Mouse (Mus musculus): ENCODE results near the gene Mrtfb. TPM values are rescaled to one million over a fixed set of nuclear protein-coding genes. Genes with fewer than 3 reads are reported as not detected.
A peak's percentile ranks its signal among the peaks of the same experiment; 100 is the strongest.

Gene Mrtfb
- total RNA-seq (2021) = 10 to 100 TPM; 36.2 to 36.5 TPM
- long read RNA-seq, experiment 1, partial matches to known transcripts = 4 of 9 reads
- long read RNA-seq, experiment 1, other reads (novel, unspliced or antisense) = 5 of 9 reads
- long read RNA-seq, experiment 2, partial matches to known transcripts = 1 of 6 reads
- long read RNA-seq, experiment 2, other reads (novel, unspliced or antisense) = 5 of 6 reads

DNA sequence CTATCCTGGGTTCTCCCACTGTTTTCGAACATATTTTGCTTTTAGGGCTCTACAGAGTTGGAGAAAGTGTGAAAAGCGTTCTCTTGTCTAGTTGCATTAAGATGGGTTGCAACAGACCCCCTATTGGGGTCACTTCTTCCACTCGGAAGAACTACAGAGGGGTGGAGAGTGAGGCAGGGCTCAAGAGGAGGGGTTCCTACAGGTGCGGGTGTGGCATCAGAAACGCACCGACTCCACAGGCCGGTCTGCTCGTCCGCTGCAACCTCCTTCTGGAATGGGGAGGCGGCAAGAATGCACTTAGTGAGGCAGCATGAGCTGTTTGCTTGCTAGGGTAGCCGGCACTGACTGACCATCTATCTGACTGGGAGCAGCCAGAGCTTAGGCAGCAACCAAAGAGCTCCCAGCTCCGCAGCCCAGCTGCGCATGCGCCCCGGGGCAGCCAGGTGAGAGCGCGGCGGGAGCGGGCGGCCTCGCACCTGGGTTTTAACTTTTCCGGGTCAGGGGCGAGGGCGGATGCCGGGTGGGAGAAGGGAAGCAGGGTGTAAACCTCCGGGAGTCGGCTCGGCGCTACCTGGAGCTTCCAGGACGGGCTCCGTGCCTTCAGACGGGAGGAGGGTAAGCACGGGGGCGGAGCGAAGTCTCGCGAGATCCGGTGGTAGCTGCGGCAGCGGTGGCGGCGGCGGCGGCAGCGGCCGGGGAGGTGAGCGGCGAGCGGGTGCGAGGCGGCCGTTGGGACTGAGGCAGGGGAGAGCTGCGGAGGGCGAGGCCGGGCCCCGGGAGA lies at the start of gene Mrtfb:
Gene Mrtfb (plus strand): TSS at position 627 of the 781 bp plus-strand sequence.
- DNase-seq = peak; percentile 93 to 94
- intact Hi-C loops (cut with DNase I) = loop anchor here (2.0 to 5.0 kb wide), 2 partner anchors 64 to 103 kb away; no protein-coding TSS in a partner anchor

DNA sequence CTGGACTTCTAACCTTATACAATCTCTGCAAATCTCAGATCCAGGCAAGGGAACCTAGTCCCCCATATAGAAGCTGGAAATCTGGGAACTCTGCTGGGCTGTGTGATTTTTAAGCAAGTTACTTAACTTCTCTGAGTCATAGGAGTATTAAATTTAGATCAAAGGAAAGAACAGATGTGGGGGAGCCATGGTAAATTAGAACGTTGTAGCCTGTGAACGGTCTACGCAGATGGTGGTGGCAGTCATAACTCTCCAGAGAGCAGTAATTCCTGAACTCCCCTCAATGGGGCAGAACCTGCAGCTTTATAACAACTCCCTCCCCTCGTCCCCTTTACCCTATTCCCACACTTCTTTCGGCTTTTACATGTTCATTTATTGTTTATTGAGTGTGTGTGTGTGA lies 48.6 kb upstream of the Mrtfb start:
- intact Hi-C loops (cut with DNase I) = no loop called here
- no peak for DNase-seq

DNA sequence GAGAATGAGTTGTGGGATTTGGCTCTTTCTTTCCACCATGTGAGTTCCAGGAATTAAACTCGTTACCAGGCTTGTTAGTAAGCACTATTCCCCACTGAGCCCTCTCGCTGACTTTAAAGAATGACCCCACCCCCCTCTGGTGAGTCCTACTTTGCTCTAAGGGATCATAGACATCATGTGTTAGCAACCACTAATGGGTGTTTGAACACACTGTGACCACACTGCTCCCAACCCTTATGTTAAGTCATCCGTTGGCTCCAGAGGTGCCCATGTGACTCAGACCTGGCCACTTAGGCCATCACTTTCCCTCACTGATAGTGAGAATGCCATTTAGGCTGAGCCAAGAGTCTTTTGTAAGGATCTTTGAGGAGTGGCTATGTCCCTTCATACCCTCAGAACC lies 48.2 kb upstream of the Mrtfb start:
- no peak for DNase-seq
- intact Hi-C loops (cut with DNase I) = no loop called here

DNA sequence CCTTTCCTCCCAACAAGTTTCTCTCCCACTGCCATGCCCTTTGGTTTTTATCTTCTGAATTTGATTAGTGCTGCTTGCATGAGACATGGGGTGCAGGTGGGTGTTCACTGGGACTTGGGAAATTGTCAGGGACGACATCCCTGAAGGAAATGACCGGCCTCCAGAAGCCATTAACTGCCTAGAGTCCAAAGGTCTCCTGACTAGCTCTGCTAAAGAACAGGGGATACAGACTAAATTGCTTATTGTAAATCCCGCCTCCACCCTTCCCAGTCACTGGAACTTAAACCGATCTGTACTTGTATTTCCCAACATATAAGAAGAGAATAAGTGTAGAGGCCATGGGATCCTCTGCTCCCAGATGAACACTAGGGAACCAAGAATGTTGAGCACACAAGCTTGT lies 43.5 kb upstream of the Mrtfb start:
- no peak for DNase-seq
- intact Hi-C loops (cut with DNase I) = no loop called here

DNA sequence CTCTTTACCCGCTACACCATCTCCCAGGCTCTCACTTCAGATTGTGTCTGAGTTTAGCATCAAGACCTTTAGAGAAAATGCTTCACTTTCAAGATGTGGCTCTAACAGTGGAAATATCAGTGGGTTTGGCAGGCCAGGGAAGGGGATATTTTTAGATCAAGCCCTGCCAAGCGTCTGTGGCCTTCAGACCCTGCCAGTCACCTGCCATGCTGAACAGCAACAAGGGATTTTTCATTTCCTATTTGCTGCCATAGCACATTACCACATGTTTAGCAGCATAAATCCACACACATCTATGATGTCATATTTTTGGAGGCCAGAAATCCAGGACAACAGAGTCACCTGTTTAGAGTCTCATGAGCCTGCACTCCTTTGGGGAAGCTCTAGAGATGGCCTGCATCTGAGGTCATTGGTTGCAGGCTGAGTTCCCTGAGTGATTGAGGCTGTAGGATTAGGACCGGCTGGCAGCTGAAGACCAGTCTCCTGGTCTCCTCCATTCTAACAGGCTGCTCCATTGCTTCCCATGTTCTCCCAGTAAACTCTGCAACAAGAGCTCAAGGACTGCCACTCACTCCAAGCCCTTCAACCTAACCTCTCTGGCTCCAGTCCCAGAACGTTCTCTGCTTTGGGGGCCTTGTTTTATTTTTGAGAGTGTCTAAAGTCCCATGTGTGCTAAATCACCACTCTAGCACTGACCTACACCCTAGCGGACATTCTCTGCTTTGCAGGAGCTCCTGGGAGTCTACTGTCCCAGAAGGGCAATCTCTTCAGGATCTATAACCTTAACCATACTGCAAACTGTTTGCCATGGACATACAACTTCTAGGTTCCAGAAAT lies 39.9 kb upstream of the Mrtfb start:
- intact Hi-C loops (cut with DNase I) = loop anchor here (5.0 kb wide), 1 partner anchor 54 kb away; no protein-coding TSS in a partner anchor
- peak; percentile 22 to 48 for DNase-seq

DNA sequence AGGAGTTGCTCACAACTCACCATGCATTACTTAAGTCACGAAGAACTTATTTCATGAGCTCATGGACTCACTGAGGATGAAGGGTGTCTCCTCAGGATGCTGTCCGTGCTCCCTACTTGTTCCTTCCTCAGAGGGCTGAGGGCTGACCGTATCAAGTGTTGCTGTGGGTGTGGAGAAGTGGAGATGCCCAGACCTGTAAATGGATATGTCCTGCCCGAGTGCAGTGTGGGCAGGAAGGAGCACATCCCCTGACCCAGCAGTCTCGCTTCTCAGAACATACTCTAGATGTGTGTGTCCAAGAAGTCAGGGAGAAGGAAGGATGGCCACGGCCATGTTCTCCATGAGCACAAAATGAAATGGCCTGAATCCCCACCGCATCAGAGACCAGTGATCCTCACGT lies 38.3 kb upstream of the Mrtfb start:
- DNase-seq = no peak
- intact Hi-C loops (cut with DNase I) = loop anchor here (5.0 kb wide), 1 partner anchor 56 kb away; no protein-coding TSS in a partner anchor

DNA sequence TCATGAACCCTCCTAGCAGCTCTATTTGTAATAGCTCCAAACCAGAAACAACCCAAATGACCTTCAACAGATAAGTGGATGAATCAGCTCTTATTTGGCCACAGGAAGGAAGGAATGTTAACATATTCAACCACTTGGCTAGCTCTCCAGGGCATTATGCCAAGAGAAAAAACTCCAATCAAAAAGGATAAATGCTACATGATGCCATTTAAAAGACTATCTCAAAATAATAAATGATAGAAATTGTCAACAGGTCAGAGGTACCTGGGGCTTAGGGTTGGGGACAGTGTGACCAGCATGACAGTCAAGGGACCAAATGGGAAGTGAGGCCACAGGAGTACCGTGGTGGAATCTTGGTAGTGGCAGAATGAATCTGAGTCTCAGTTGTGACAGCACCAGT lies 34.8 kb upstream of the Mrtfb start:
- intact Hi-C loops (cut with DNase I) = no loop called here
- DNase-seq = no peak

DNA sequence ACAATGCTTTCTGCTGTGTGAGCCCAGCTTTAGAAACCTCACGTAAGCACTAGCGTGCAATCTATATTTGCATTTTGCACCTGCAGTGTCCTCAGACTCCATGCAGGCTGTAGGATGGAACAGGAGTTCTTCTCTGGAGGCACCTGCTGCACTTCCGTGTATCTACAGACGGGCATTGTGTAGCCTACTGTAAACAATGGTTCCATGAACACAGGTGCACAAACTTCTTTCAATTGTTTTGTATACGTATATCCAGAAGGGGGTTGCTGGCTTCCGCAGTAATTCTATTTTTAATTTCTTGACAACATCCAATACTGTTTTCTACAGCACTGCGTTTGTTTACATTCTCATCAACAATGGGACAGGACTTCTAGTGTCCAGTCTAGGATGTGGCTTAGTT lies 24.2 kb upstream of the Mrtfb start:
- DNase-seq = no peak
- intact Hi-C loops (cut with DNase I) = loop anchor here (5.0 kb wide), 1 partner anchor 45 kb away; no protein-coding TSS in a partner anchor

DNA sequence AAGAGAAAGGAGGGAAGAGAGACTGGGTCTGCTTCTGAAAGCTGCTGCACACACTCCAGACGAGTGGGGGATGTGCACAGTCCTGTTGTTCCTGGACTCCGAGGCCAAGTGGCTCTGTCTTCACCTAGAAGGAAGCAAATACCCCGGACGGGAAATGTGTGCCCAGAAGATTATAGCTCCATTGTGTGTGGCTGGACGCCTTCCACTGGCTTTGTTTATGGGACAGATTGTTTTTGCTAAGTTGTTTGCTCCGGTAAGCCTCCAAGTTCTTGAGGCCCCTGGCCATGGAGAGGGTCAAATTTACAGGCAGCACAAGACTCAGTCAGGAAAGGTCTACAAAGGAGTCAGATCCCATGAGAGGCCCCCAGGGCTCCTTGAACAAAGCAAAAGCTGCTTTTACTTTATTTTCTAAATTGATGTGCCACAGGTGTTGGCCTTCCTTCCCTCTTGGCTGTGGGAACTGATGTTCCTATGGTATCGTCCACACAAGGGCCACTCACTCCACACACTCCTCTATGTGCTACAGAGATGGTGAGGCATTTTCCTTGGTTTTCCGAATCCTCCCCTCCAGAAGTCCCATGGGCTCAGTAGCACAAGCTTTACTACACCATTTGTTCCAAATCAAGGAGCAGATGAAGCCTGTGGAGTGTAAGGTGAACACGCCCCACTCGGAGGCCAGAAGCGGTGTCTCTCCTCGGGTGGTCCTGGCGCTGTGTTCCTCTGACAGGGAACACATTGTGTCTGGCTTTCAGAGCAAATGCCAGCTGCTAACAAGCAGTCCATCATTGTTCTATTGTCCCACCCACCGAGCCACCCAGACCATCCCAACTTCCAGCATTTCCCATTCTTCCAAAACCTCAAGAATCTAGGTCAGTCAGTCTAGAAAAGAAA lies 23.1 kb upstream of the Mrtfb start:
- intact Hi-C loops (cut with DNase I) = loop anchor here (5.0 kb wide), 1 partner anchor 46 kb away; no protein-coding TSS in a partner anchor
- peak; percentile 49 to 61 for DNase-seq

DNA sequence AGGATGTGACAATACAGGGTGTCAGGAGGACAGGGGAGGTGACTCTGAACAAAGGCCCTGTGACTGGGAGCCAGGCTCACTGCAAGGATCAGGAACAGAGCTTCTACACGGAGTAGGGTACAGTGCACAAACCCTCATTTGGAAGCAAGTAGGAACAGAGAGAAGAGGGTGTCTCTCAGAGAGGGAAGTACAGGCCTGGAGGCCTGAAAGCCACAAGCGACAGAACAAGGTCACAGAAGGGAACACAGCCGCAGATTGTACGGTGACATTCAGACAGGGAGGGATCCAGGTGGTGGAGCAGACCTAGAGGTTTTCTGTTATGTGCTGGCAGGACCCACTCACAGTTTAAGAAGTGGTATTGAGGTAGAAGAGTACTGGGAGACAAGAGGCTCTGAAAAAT lies 17.2 kb upstream of the Mrtfb start:
- intact Hi-C loops (cut with DNase I) = no loop called here
- no peak for DNase-seq

DNA sequence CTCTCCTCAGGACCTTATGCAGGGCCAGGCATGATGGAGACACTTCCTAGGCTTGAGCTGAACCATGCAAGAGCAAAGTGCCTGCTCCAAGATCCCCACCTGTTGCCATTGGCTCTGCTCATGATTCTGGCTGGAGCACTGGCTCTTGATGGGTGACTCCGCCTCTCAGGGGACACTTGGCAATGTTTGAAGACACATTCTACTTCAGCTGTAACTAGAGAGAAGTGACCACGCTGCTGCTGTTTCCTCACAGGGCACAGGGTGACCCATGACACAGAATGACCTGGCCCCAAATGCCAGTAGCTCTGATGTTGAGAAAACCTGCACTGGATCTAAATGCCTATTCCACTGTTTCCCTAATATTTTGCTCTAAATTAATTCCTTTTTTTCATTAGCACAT lies 16.7 kb upstream of the Mrtfb start:
- intact Hi-C loops (cut with DNase I) = no loop called here
- no peak for DNase-seq

DNA sequence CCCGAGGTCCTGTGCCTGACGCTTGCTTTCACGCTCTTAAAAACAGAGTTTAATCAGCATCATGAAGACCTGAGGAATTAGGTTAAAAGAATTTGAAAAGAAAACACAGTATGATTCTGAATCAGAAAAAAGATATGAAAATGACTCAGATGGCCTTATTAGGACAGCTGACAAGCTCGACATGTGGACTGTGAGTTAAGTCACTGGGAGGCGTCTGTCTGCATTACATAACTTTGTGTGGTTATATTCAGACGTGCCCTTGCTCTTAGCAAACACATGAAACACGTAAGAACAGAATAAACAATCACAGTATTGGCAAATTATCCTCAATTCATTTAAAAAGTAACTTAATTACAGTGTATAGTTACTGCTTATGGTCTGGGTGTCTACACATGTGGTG lies 16.0 kb upstream of the Mrtfb start:
- intact Hi-C loops (cut with DNase I) = no loop called here
- no peak for DNase-seq

DNA sequence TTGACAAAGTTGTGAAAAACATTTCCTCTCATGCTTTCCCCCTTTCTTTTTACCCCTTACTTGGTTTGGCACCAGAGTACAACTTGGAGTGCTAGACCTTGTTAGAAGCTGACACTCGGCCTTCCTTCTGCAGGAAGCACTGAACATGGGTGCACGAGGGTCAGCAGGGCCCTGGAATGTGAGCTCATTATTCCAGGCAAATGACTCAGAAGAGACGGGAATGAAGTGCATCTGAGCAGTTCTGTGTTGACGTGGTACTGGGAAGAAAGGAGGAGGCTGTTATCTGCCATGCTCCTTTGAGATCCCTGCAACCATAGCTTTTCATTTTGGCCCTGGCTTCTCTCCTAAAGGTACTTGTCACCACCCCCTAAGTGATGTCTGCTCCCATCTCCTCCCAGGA lies 10.6 kb upstream of the Mrtfb start:
- no peak for DNase-seq
- intact Hi-C loops (cut with DNase I) = no loop called here

DNA sequence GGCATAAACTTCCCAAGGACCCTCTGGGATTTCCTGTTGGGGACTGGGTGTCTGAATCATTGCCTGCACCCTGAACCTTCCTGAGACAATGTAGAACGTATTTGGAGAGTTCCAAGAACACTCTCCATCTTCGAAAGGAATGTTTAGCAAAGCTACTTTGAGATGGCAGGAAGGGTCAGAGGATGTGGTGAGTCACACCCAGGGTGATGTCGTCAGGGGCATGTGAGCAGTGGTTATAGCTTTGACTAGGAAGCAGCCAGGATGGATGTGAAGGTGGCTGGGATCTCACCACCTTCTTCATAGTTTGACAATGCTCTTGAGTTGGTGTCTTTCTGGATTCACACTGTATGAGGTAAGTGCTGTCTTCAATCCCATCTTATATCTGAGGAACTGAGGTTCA lies 9.4 kb upstream of the Mrtfb start:
- intact Hi-C loops (cut with DNase I) = no loop called here
- no peak for DNase-seq

DNA sequence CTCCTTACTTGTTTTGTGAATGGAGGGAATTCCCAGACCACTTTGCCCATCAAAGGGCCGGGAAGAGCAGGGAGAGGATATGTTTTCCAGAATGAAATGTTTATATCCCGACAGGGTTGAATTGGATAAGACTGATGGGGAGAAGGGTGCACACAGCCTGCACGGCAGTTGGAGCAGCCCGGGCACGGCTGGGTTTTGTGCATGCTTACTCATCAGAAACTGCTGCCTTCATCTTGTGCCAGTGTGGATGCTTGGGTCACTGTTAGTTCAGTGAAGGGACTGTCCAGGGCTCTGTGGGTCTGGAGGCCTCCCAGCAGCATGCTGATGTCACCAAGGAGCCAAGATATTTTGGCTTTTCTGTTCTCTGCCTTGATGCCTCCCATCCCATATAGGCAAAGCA lies 6.2 kb upstream of the Mrtfb start:
- no peak for DNase-seq
- intact Hi-C loops (cut with DNase I) = no loop called here

DNA sequence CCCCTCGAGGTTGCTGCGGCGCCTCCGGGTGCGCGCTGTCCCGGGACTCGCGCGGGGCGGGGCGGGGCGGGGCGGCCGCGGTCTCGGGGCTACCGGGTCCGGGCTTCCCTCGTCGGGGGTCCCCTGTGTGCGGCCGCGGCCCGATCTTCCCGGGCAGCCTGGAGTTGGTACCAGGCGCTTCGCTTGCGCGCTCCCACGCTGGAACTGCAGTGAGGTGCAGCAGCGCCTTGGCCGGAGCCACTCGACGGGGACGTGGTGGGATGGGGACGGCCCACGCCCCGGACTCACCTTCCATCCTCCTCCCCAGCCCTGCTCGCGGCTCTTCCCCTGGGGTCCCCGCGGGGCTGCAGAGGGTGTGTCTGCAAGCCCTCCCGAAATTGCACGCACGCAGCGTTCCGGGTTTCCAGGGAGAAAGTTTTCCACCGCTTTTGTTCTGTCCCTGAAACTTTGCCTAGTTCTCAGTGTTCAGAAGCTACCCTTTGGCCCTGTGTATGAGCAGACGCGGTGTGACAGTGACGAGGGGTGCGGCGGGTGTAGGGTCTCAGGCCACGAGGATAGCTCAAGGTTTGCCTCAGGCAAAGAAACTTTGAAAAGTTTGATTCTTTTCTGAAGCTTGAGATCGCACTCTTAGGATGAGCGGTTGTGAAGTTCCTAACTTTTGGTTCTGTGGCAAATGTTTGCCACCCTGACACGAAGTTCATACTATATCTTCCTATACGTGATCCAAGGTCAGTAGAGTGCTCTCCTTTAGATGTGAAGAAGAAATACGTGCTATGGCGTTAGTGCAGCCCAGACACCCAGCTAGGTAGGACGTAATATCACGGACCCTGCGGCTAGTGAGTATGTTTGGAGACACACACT lies 616 bp downstream of the Mrtfb start:
- intact Hi-C loops (cut with DNase I) = loop anchor here (2.0 to 5.0 kb wide), 2 partner anchors 65 to 102 kb away; no protein-coding TSS in a partner anchor
- peak in 1 of 2 experiments; percentile 57 for DNase-seq

DNA sequence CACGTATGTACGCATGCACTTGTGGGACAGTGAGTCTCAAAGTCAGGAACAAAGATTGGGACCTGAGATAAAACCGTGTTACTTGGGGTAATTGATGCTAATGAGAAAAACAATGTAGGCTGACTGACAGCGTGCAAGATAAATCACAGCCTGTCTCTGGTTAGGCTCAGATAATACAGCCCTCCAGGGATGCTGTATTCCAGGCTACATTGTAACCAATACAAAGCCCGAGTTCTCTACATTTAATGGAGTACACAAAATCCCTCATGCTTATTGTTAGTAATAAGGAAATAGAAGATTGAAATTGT lies 1.2 kb downstream of the Mrtfb start:
- DNase-seq = no peak
- intact Hi-C loops (cut with DNase I) = loop anchor here (2.0 to 5.0 kb wide), 2 partner anchors 65 to 101 kb away; no protein-coding TSS in a partner anchor

DNA sequence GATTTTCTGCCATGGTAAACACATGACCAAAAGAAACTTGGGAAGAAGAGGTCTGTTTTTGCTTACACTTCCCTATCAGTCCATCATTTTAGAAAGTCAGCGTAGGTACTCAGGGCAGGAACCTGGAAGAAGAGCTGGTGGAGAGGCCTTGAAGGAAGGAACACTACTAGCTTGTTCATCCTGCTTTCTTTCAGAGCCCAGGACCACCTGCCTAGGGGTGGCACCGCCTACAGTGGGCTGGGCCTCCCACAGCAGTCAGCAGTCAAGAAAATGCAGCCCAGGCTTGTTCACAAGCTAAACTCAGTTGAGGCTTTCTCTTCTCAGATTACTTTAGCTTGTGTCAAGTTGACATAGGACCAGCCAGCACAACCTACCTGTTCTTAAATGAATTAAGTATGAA lies 2.7 kb downstream of the Mrtfb start:
- intact Hi-C loops (cut with DNase I) = loop anchor here (5.0 kb wide), 1 partner anchor 67 kb away; no protein-coding TSS in a partner anchor
- DNase-seq = no peak

DNA sequence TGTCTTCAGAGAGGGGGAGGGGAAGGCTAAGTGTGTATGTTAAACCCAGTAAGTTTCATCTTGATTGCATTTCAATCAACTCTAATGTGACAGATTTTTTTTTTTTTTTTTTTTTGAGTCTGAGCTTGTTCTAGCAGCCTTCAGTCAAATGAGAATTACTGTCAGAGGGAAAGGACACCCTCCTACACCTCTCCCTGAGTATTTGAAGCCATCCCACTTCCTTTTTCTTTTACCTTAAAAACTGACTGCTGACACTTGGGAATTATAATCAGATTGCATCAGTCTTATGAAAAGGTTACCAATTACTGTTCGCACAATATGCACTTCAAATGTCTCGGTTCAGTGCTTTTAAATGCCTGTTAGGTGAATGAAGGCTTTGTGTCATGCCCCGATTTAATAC lies 10.0 kb downstream of the Mrtfb start:
- intact Hi-C loops (cut with DNase I) = no loop called here
- no peak for DNase-seq
